Mouse (Mus musculus) kidney, postnatal 0 days (tissue): ENCODE results near the gene Creb5. TPM values are rescaled to one million over a fixed set of nuclear protein-coding genes. Genes with fewer than 3 reads are reported as not detected.

Source experiments
- ATAC-seq: fragments of 200-750 bp; cut with Nextera tagmentation; replicated peaks from 2 replicates; pipeline ENCODE4 v1.8.0; 2017; ENCODE audit warnings: low read depth, moderate number of reproducible peaks, moderate TSS enrichment, moderate library complexity; ENCODE audit not compliant: low FRiP score
- DNase-seq: peaks from one replicate; pipeline ENCODE4 v3.0.0-alpha.2; 2016; ENCODE audit warnings: low spot score
- H3K27ac ChIP-seq: fragments of 300-500 bp; sonication (generic); 2 replicates; pipeline ENCODE4 v1.5.1; 2014; ENCODE audit warnings: mild to moderate bottlenecking
- H3K27me3 ChIP-seq: fragments of 300-500 bp; sonication (generic); 2 replicates; pipeline ENCODE4 v1.6.1; 2014; ENCODE audit warnings: low read length, mixed read lengths; ENCODE audit not compliant: insufficient read depth
- H3K36me3 ChIP-seq: fragments of 300-500 bp; sonication (generic); 2 replicates; pipeline ENCODE4 v1.6.1; 2014; ENCODE audit warnings: low read length, mixed read lengths; ENCODE audit not compliant: insufficient read depth
- H3K4me1 ChIP-seq: fragments of 300-500 bp; sonication (generic); replicated peaks from 2 replicates; pipeline ENCODE4 v1.6.1; 2014; ENCODE audit warnings: antibody characterized with exemption, low read length, mixed read lengths; ENCODE audit not compliant: insufficient read depth
- H3K4me2 ChIP-seq: fragments of 300-500 bp; sonication (generic); 2 replicates; pipeline ENCODE4 v1.6.1; 2014; ENCODE audit warnings: mild to moderate bottlenecking, low read length, moderate library complexity, mixed read lengths
- H3K4me3 ChIP-seq: fragments of 300-500 bp; sonication (generic); replicated peaks from 2 replicates; pipeline ENCODE4 v1.5.1; 2014; ENCODE audit warnings: low read depth, low read length
- H3K9ac ChIP-seq: fragments of 300-500 bp; sonication (generic); 2 replicates; pipeline ENCODE4 v1.6.1; 2014; ENCODE audit warnings: low read depth, low read length
- H3K9me3 ChIP-seq: fragments of 300-500 bp; sonication (generic); replicated peaks from 2 replicates; pipeline ENCODE4 v1.6.1; 2016; ENCODE audit warnings: low read length, inconsistent platforms, mixed read lengths
- CTCF ChIP-seq: IDR thresholded peaks from 2 replicates; pipeline ENCODE4 v1.5.1; 2016; ENCODE audit warnings: antibody characterized with exemption, low read depth, mild to moderate bottlenecking, moderate library complexity
- WGBS: fragments of 180-500 bp; shearing (Covaris S2); extraction: QIAGEN DNeasy Blood & Tissue Kit; methylation state at CpG from one replicate; pipeline ENCODE4 v1.1.7; 2014; 5-methylcytosine and 5-hydroxymethylcytosine counted together
- polyA plus RNA-seq: library from polyadenylated mRNA; unstranded; fragments of >200 nt; fragmentation: Nextera tagmentation; extraction: Ambion mirVana; gene quantifications from 2 replicates; pipeline ENCODE4 v1.2.1, GENCODE M21; 2015

The Creb5 gene
- polyA plus RNA-seq, 1 experiment from 2014 or later = 1.6 TPM

- ATAC-seq = no peak
- Histone ChIP-seq H3K9ac (no peak overlapping the region), H3K9me3 (no peaks in the 10 kb centered on the region), H3K4me1 (no peaks in the 10 kb centered on the region), H3K27ac (no peak overlapping the region), H3K4me3 (no peak overlapping the region), H3K27me3 (no peaks in the 10 kb centered on the region), H3K36me3 (no peaks in the 10 kb centered on the region), H3K4me2 (no peak overlapping the region)
- TF ChIP-seq CTCF = no peak
- DNase-seq = no peak
- WGBS = 76% methylated on average over 4 of the region's 4 CpGs
Measured at GRCm38 (mm10) chr6:53515611-53516010, 228.5 kb downstream of the Creb5 start.

GRCm38 (mm10) chr6:53517371-53517945 is 230.4 kb downstream of the Creb5 start:
- Histone ChIP-seq H3K36me3 (no peaks in the 10 kb centered on the region), H3K4me1 (no peaks in the 10 kb centered on the region), H3K4me3 (no peak overlapping the region), H3K4me2 (no peak overlapping the region), H3K27ac (no peak overlapping the region), H3K9me3 (no peaks in the 10 kb centered on the region), H3K27me3 (no peaks in the 10 kb centered on the region), H3K9ac (no peak overlapping the region)
- no peak for DNase-seq
- WGBS = 62% methylated on average over 5 of the region's 5 CpGs
- no peak for ATAC-seq
- no peak for TF ChIP-seq CTCF

GRCm38 (mm10) chr6:53523743-53524497 is 236.8 kb downstream of the Creb5 start:
- no peak overlapping the region for H3K27ac ChIP-seq
- ATAC-seq = no peak
- 89% methylated on average over 13 of the region's 13 CpGs for WGBS
- no peak for TF ChIP-seq CTCF
- H3K4me1 ChIP-seq = no peaks in the 10 kb centered on the region
- no peaks in the 10 kb centered on the region for H3K27me3 ChIP-seq
- no peak for DNase-seq
- no peaks in the 10 kb centered on the region for H3K9me3 ChIP-seq
- no peaks in the 10 kb centered on the region for H3K36me3 ChIP-seq
- no peak overlapping the region for H3K4me2 ChIP-seq
- no peak overlapping the region for H3K4me3 ChIP-seq
- H3K9ac ChIP-seq = no peak overlapping the region

GRCm38 (mm10) chr6:53526460-53526859 is 239.4 kb downstream of the Creb5 start:
- H3K27me3 ChIP-seq = no peaks in the 10 kb centered on the region
- H3K4me3 ChIP-seq = no peak overlapping the region
- DNase-seq = no peak
- H3K9ac ChIP-seq = no peak overlapping the region
- WGBS = 100% methylated on average over 1 of the region's 1 CpGs
- peak; percentile 22; the same call in 1 of the 2 replicates for TF ChIP-seq CTCF
- H3K4me1 ChIP-seq = no peaks in the 10 kb centered on the region
- H3K27ac ChIP-seq = no peak overlapping the region
- H3K36me3 ChIP-seq = no peaks in the 10 kb centered on the region
- no peaks in the 10 kb centered on the region for H3K9me3 ChIP-seq
- no peak for ATAC-seq
- no peak overlapping the region for H3K4me2 ChIP-seq

- ATAC-seq = no peak
- no peak for TF ChIP-seq CTCF
- DNase-seq = no peak
- WGBS = 82% methylated on average over 8 of the region's 8 CpGs
- Histone ChIP-seq H3K36me3 (no peaks in the 10 kb centered on the region), H3K9me3 (no peaks in the 10 kb centered on the region), H3K4me3 (no peak overlapping the region), H3K4me1 (no peaks in the 10 kb centered on the region), H3K4me2 (no peak overlapping the region), H3K9ac (no peak overlapping the region), H3K27me3 (no peaks in the 10 kb centered on the region), H3K27ac (no peak overlapping the region)
Measured at GRCm38 (mm10) chr6:53530742-53531141, 243.7 kb downstream of the Creb5 start.

- DNase-seq = no peak
- H3K4me1 ChIP-seq = no peaks in the 10 kb centered on the region
- H3K4me2 ChIP-seq = no peak overlapping the region
- H3K36me3 ChIP-seq = no peaks in the 10 kb centered on the region
- H3K27me3 ChIP-seq = no peaks in the 10 kb centered on the region
- H3K9me3 ChIP-seq = no peaks in the 10 kb centered on the region
- H3K9ac ChIP-seq = no peak overlapping the region
- WGBS = 89% methylated on average over 4 of the region's 4 CpGs
- no peak for ATAC-seq
- H3K27ac ChIP-seq = no peak overlapping the region
- no peak overlapping the region for H3K4me3 ChIP-seq
- no peak for TF ChIP-seq CTCF
Measured at GRCm38 (mm10) chr6:53531461-53531860, 244.4 kb downstream of the Creb5 start.
